Mouse (Mus musculus): ENCODE data around the gene Suv39h2. TPM values are rescaled to one million over a fixed set of nuclear protein-coding genes. Genes with fewer than 3 reads are reported as not detected.

Suv39h2 gene
- total RNA-seq (2015), result 7.5 and 8.6 TPM in 2 replicates
- total RNA-seq (2017), result 6.9 and 10.2 TPM in 2 replicates

DNA sequence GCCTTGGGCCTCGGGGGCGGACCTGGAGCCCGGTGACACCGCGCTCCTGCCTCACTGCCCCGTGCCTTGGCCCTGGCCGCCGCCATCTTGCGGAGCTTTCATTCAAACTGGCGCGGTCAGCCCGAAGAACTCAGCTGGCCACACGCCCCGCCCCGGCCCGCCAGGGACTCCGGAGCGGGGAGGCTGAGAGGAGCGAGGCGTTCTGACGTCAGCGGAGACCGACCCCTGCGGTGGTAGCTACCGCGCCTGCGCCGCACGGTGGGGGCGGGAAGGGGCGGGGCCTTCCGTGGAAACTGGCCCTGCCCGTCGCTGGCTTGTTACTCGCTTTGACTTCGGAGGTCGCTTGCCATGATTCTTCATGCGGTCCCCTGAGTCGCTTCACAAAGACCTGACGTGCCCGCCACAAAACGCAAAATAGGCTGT lies at the start of gene Suv39h2:
Gene Suv39h2, minus strand, starts transcription at position 171 of the 423 bp plus-strand sequence.
- ATAC-seq (ENCODE audit: poor library complexity, severe bottlenecking), result peak; percentile 97

DNA sequence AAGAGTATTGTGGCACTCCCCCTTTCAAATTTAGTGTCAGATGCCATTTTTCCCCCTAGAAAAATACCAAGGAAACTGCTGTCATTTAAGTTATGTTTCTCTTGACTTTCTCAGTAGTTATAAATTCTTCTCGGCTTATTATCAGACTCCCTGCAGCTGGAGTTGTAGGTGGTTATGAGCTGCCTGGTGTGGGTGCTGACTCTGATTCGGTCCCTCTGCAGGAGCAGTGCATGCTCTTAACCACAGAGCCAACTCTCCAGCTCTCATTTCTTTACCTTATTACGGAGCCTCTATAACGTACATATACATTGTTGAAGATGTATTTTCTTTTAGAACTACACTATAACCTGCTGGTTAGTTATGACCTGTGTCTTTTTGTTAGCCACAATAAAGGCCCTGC lies 47.7 kb upstream of the Suv39h2 start:
- no peak for ATAC-seq (ENCODE audit: poor library complexity, severe bottlenecking)

DNA sequence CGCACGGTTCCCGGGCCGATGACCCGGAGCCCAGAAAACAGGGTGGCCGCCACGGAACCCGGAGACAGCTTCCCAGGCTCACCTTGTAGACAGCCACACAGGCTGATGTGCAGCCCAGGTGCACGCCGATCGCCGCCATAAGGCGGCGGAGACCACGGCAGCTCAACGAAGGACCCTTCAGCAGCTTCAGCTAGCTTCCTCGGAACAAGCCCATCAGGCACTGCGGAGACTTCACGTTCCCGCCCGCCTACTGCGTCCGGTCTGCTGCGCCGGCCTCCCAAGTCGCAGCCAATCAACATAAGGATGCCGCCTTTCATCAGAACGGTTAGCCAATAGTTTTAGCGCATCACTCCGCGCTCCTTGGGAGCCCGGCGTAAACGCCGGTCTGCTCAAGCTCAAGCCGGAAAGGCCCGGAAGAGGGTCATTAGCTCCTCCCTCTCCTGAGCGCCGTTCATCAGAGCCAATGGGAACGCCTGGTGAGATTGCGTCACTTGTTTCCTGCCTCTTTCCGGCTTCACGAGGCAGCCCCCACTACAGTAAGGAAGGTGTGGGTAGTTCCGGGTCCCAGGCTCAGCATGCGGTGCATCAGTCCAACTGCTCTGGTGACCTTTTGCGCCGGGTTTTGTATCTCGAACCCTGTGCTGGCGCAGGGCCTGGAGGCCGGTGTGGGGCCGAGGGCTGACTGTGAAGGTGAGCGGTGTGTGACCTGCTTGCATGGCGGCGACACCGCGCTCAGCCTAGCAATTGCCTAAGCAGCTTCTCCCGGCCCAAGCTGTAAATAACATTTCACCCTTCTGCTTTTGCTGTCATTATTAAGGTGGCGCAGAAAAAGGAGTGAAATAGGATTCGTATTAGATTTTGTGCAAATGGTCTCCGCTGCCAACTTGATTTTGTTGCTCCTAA lies 38.0 kb upstream of the Suv39h2 start, which contains the start of the genes Gm45902, Hspa14 and Cdnf:
Gene Gm45902, minus strand, starts transcription at position 239 of the 903 bp plus-strand sequence.
Gene Hspa14, minus strand, starts transcription at position 263 of the 903 bp plus-strand sequence.
Gene Cdnf, plus strand, starts transcription at position 479 of the 903 bp plus-strand sequence.
- peak; percentile 92 for ATAC-seq (ENCODE audit: poor library complexity, severe bottlenecking)

DNA sequence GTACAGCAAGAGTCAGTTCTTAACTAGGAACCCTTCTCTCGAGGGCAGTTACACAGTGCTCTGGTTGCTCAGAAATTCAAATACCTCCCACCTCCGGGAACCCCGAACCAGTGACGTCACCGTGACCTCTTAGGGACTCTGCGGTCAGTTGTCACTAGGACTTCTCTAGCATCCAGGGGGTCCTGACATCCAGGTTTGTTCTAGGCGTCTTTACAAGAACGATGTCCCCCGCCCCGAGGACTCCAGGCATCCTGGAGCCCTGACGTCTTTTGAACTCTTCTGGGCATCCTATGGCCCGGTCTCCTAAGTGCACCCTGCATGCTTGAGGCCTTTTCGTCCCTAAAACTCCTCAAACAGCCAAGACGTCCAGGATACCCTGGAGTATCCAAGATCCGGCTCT lies 37.2 kb upstream of the Suv39h2 start:
- peak; percentile 19 for ATAC-seq (ENCODE audit: poor library complexity, severe bottlenecking)

DNA sequence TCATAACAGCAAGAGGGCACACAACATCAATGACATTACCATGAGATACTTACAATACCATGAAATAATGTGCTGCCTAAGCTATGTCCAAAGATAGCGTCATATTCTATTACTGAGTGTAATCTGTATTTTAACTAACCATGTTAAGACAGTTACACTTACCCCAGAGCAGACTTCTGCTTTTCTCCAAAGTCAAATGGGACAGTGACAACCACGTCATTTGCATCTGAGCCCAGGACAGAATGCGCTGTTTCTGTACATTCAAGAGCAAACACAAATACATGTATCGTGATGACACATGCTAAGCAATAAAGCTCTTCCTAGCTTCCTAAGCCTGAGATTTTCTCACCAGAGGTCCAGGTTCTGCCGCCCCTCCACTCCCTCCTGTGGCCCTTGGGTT lies 26.1 kb upstream of the Suv39h2 start:
- no peak for ATAC-seq (ENCODE audit: poor library complexity, severe bottlenecking)

DNA sequence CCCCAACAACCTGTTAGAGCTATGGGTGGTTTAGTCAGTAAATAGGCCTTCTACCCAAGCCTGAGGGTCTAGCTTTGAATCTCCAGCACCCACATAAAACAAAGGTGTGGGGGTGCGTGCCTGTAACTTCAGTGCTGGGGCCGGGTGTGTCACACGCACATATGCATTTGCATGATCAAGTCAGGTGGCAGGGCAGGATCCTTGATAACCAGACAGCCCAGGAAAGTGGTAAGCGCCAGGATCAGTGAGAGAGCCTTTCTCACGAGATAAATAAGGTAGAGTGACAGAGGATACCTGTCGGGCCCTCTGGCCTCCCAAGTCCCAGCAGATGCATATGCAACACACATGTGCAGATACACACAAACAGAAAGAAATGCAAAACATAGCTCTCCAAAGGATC lies 24.7 kb upstream of the Suv39h2 start:
- ATAC-seq (ENCODE audit: poor library complexity, severe bottlenecking), result no peak

DNA sequence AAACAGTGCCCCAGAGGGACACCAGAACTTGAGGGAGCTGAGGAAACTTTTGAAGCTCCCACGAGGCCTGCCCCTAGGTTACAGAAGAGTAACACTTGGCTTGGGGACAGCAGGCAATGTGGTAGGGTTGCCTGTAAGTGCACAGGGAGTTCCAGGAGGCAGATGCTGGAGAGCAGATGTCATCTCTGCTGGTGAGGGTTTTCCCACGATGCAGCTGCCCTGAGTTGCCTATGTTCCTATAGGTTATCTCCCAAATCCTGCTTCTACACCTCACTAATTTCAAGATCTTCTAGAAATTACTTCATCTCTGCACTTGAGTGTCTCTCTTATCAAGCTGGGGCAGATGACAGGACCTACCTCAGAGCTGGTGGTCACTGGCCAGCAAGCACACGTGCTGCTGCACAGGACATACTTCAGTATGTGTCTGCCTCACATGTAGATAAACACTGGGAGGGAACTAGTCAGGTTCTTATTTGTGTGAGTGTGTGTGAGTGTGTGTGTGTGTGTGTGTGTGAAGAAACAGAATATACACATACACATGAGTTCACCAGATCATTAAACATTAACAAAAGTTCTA lies 19.1 kb upstream of the Suv39h2 start:
- ATAC-seq (ENCODE audit: poor library complexity, severe bottlenecking), result no peak

DNA sequence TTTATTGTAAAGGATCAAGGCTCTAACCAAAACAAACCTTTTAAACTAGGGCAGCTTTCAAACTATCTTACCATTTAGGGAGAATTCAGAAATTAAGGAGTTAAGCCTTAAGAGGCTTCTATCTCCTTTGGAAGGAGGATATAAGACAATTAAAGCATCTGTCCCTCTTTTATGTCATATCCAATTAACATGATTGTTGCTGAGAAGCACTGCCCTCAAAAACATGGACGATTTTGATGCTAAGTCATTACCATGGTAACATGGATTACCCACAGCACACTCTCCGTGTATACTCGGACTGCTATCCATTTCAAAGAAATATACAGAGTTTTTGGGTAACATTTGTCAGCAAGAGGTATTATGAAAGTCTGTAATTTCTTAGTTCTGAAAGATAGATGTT lies 15.0 kb upstream of the Suv39h2 start:
- no peak for ATAC-seq (ENCODE audit: poor library complexity, severe bottlenecking)

DNA sequence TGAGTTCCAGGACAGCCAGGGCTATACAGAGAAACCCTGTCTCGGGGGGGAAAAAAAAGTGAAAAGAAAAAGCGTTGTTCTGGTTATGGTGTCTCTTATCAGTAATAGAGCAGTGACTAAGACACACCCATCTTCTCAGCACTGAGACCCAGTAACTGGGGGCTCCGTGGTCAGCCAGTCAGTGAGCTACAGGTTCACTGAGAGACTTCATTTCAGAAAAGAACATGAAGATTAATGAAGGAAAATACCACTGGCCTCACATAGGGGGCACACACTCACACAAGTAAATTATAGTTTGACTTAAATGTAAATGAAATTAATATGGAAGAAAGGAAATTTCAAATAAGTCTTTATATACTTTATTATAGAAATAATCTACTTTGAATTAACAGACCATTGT lies 5.4 kb upstream of the Suv39h2 start:
- ATAC-seq (ENCODE audit: poor library complexity, severe bottlenecking), result no peak

DNA sequence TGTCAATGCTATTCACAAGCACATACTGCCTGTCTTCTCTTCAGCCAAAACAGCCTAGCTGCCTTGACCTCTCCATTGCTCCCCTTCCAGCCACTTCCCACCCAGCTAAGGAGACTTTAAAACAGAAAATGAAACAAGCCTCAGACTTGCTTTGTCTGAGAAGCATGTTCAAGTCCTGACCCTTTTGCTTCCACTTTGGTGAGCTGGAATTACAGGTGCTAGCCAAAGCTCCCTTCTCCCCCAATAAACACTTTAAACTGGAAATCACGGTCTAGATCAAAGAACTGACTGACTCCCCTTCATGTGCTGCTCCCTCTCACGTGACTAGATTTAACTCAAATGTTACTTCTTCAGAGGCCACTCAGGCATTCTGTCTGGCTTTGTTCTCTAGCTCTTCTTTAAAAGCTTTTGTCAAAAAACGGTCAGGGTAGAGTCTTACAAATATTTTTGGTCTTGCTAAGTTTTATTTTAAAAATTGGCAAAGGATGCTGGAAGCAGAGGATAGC lies 968 bp upstream of the Suv39h2 start:
- no peak for ATAC-seq (ENCODE audit: poor library complexity, severe bottlenecking)

DNA sequence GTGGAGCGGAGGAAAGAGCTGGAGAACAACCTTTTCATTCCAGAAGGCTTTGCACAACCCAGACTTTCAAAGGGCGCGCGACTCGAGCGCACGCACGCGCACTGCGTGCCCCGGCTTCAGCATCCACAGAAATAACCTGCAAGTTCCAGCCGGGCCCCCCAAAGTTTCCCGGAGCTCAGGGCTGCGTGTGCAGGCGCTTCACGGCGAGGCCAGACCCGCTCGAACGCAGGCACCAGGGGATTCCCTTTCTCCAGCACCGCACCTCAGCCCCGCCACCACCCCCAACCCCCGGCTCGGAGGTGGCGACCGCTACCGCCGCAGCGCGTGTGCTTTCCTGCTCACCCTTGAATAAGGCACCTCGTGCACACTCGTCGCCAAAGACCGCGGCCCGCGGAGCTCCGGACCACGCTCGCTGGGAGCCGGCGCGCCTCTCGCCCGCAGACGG lies 448 bp downstream of the Suv39h2 start:
- peak; percentile 16; the same call in 1 of the 2 replicates for ATAC-seq (ENCODE audit: poor library complexity, severe bottlenecking)

DNA sequence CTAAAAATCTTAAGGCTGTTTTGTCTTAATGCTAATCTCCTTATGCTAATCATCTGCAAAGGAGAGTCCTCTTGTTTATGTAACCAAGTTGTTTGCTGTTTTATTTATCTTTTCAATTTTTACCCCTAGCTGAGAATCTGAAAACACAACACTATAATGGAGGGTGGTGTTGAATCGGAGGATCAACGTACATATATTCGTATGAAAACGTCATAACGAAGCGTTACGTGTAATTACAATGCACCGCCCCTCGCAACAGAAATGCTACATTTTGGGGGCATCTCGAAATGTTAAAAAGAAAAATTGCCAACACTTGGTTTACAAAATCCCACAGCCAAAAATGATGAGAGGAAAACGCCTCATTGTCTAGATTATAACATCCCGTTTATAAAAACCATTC lies 940 bp downstream of the Suv39h2 start:
- no peak for ATAC-seq (ENCODE audit: poor library complexity, severe bottlenecking)

DNA sequence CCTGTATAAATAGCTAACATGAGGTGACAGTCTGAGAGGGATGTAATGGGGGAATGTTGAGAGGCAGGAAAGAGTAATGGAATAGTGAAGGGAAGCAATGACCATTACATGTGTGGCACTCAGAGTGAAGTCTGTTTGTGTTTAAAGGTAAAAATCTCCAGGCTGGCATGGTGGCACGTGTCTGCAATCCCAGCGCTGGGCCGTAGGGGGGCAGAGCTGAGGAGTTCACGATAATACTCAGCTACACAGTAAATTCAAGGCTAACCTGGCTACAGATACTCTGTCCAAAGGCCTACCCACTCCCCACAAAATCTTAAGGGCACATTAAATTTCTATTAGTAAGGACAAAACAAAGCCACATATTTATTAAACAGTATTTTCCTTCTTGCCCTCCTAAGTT lies 18.2 kb downstream of the Suv39h2 start:
- no peak for ATAC-seq (ENCODE audit: poor library complexity, severe bottlenecking)

DNA sequence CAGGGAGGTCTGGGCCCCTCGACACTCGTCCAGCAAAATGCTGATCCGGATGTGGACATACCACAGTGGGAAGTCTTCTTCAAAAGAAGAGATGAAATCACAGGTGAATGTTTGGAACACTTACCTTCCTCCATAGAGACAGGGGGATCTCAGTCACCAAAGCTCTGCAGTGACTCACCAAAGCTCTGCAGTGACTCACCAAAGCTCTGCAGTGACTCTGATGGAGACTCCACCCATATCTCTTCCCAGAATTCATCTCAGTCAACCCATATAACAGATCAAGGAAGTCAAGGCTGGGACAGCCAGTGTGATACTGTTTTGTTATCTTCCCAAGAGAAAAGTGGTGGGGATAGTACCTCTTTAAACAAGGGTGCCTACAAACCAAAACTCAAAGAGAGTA lies 21.7 kb downstream of the Suv39h2 start:
- ATAC-seq (ENCODE audit: poor library complexity, severe bottlenecking), result no peak

DNA sequence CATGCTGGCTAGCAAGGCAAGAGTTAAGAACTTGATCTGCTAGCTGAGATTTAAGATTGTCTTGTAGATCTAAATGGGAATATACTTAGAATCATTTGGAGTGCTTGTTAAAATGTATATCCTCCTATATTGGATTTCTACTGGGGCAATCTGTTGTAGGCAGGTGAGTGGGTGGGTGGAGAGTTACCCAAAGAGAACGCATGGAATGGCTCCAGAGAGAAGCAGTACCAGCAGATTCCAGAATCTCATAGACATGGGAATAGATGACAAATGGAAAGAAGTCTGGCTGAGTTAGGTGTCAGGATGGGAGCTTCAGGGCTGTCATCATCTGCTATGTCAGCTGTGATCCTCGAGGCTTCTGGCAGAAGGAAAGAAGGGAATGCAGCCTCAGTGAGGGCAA lies 25.4 kb downstream of the Suv39h2 start:
- ATAC-seq (ENCODE audit: poor library complexity, severe bottlenecking), result no peak

DNA sequence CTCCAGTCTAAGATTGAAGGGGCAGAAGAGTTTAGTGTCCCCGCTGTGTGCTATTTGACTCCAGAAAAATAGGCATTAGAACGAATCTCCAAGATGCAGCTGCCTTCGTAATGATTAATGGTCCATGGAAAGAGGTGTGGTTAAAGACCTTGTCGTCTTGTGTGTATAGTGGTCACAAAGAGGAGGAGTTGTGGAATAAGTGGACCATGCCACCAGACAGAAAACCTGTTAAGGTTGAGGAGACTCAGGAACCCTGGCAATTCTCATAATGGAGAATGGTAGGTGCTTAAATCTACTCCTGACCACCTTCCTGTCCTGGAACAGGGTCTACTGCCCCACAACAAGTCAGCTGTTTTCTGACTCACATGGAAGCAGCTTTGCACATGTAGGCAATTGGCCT lies 28.8 kb downstream of the Suv39h2 start:
- no peak for ATAC-seq (ENCODE audit: poor library complexity, severe bottlenecking)

DNA sequence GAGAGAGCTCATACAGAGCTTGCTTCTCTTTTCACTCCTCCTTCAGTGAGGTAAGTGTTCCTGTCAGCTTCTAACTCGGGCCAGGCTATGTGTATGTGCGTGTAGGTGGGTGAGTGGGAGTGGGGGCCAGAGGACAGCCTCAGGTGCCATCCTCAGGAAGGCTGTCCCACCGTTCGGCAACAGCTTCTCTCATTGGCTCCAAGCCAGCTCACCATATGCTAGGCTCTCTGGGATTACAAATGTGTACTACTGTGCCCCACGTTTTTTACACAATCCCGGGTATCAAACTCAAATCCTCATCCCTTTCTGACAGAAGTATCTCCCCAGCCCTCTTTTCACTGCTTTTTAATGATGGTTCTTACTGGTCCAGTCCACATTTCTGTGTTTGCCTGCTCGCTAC lies 30.6 kb downstream of the Suv39h2 start:
- no peak for ATAC-seq (ENCODE audit: poor library complexity, severe bottlenecking)

DNA sequence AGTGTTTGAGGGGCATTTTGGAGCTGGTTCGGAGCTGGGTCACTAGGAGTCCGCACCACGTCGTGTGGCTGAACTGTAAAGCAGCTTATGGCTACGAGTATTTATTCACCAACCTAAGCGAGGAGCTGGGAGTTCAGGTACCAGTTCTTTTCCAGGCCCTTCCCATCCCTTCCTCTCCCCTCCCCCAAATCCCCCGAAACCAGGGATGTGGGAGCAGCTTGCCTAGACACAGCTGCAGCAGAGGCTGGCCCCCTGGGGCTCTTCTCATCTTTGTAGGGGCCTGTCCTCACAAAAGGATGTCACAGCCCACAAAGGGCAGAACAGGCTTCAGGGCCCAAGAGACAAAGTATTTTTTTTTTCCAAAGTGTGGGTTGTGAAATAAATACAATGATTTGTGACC lies 36.9 kb downstream of the Suv39h2 start:
- no peak for ATAC-seq (ENCODE audit: poor library complexity, severe bottlenecking)

DNA sequence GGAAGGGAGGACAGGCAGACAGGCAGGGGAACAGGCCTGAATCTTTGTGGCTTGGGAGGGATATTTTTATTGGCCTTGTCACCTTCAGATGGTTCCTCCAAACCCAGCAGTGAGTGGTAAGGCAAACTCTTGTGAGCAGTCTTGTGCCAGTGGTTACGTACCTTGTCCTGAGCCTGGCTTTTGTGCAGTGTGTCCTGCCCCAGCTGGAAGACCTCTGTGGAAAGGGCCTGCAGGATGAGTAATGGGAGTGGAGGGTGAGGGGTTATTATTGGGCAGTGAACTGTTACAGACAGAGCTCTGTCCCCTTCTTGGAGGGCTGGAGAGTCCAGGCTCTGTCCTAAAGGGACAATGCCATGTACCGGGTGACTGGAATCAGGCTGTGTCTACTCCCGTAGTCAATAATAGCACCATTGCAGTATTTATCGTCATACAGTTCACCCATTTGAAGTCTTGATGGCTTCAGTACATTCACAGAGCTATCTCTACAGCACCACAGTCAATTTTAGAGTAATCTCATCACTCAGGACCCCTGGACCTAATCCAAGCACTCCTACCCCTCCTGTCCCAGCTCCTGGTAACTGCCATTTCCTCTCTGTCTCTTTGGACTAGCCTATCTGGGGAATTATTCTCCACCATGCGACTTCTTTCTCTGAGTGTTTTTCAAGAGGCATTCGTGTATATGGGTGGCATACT lies 39.3 kb downstream of the Suv39h2 start:
- ATAC-seq (ENCODE audit: poor library complexity, severe bottlenecking), result no peak

DNA sequence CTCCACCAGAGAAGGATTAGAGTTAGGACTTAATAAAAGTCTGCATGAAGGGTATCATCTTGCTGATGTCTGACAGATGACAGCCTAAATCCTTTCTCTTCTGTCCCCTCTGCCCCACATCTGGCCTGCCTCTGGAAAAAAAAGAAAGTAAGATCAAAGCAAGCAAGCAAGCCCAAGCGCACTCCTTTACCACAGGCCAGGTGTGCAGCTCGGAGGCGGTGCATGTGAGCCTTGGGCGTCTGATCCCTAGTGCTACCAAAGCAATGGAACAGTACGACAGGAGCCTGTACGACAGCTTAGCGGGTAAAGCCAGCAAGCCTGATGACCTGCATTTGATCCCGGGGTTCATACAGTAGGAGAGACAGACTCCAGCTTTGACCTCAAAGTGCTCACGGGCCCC lies 43.9 kb downstream of the Suv39h2 start:
- ATAC-seq (ENCODE audit: poor library complexity, severe bottlenecking), result no peak

DNA sequence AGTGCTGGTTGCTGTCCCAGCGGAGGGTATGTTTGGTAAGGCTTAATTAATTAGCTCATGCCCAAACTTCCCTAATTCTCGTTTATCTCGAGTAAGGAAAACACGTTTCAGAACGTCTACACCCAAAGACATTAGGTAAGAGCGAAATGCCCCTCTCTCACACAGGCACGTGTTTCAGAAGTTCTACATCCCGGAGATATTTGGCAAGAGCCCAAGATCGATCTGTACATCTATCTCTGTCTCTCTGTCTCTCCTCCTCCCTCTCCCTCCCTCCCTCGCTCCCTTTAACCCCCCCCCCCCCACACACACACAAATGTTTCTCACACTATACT lies 50.3 kb downstream of the Suv39h2 start:
- no peak for ATAC-seq (ENCODE audit: poor library complexity, severe bottlenecking)
